Mouse (Mus musculus) hematopoietic multipotent progenitor cell, adult 10-12 weeks (in vitro differentiated cells): Measurements from ENCODE around the gene Ndufs2. TPM values are rescaled to one million over a fixed set of nuclear protein-coding genes. Genes with fewer than 3 reads are reported as not detected.

Experiments used
- polyA plus RNA-seq: library from polyadenylated mRNA; stranded (reverse); fragments of >175 nt; gene quantifications from 2 replicates; pipeline ENCODE4 v1.2.3, GENCODE M21; 2012; ENCODE audit warnings: low replicate concordance

Gene Ndufs2
- 29.8 and 80.2 TPM in 2 replicates for polyA plus RNA-seq

GRCm38 (mm10) chr1:171250680-171251593 is at the start of gene Ndufs2:
Ndufs2 (minus strand) TSS chr1:171251388.

GRCm38 (mm10) chr1:171294298-171295062 is 43.3 kb upstream of the Ndufs2 start, which contains the start of gene Ufc1:
Ufc1 (minus strand) TSS chr1:171295024.

GRCm38 (mm10) chr1:171287136-171288081 is 36.2 kb upstream of the Ndufs2 start, which contains the start of gene Usp21:
Usp21 (minus strand) TSS chr1:171287991.

GRCm38 (mm10) chr1:171280916-171281527 is 29.8 kb upstream of the Ndufs2 start, which contains the start of gene Ppox:
Ppox (minus strand) TSS chr1:171281186.

GRCm38 (mm10) chr1:171269848-171270572 is 18.8 kb upstream of the Ndufs2 start, which contains the start of gene B4galt3:
B4galt3 (plus strand) TSS chr1:171270328.

GRCm38 (mm10) chr1:171249913-171250600 is 1.1 kb downstream of the Ndufs2 start, which contains the start of gene Adamts4:
Adamts4 (plus strand) TSS chr1:171250421.

GRCm38 (mm10) chr1:171234126-171234525 is 17.1 kb downstream of the Ndufs2 start, which contains the start of gene Fcer1g:
Fcer1g (minus strand) TSS chr1:171234365.

GRCm38 (mm10) chr1:171224857-171225256 is 26.3 kb downstream of the Ndufs2 start, which contains the start of gene Apoa2:
Apoa2 (plus strand) TSS chr1:171225054.

GRCm38 (mm10) chr1:171222238-171223155 is 28.7 kb downstream of the Ndufs2 start, which contains the start of gene Tomm40l:
Tomm40l (minus strand) TSS chr1:171222514.

GRCm38 (mm10) chr1:171213801-171214496 is 37.2 kb downstream of the Ndufs2 start, which contains the start of gene Nr1i3:
Nr1i3 (plus strand) TSS chr1:171213970.

GRCm38 (mm10) chr1:171195887-171196397 is 55.2 kb downstream of the Ndufs2 start, which contains the start of gene Pcp4l1:
Pcp4l1 (minus strand) TSS chr1:171196268.

Other genes starting within 250 kb of the Ndufs2 start
- 3.3 and 3.6 TPM in 2 replicates for gene Fcgr4, start 232.5 kb downstream of the Ndufs2 start, polyA plus RNA-seq
- 7.1 and 11.2 TPM in 2 replicates for gene Fcgr3, start 186.5 kb downstream of the Ndufs2 start, polyA plus RNA-seq
- gene Cfap126, start 137.5 kb downstream of the Ndufs2 start, polyA plus RNA-seq, result 1.2 and 1.6 TPM in 2 replicates
- gene Sdhc, start 100.8 kb downstream of the Ndufs2 start, polyA plus RNA-seq, result 5.3 and 72.1 TPM in 2 replicates
- gene Mpz, start 100.7 kb downstream of the Ndufs2 start, polyA plus RNA-seq, result not detected in 2 replicates
- 0.66 and 1.8 TPM in 2 replicates for gene Pcp4l1, start 55.1 kb downstream of the Ndufs2 start, polyA plus RNA-seq
- gene Nr1i3, start 37.4 kb downstream of the Ndufs2 start, polyA plus RNA-seq, result not detected in 2 replicates
- 18.3 and 19.3 TPM in 2 replicates for gene Tomm40l, start 28.9 kb downstream of the Ndufs2 start, polyA plus RNA-seq
- gene Apoa2, start 26.3 kb downstream of the Ndufs2 start, polyA plus RNA-seq, result not detected in 2 replicates
- 33.6 and 46.3 TPM in 2 replicates for gene Fcer1g, start 17.0 kb downstream of the Ndufs2 start, polyA plus RNA-seq
- 0.04 and 0.17 TPM in 2 replicates for gene Adamts4, start 967 bp downstream of the Ndufs2 start, polyA plus RNA-seq
- gene B4galt3, start 18.9 kb upstream of the Ndufs2 start, polyA plus RNA-seq, result 63.2 and 69.5 TPM in 2 replicates
- 29.7 and 70.3 TPM in 2 replicates for gene Ppox, start 29.8 kb upstream of the Ndufs2 start, polyA plus RNA-seq
- 77.2 and 163 TPM in 2 replicates for gene Usp21, start 36.6 kb upstream of the Ndufs2 start, polyA plus RNA-seq
- gene Ufc1, start 43.6 kb upstream of the Ndufs2 start, polyA plus RNA-seq, result 17.7 and 40.2 TPM in 2 replicates
- gene Dedd, start 77.8 kb upstream of the Ndufs2 start, polyA plus RNA-seq, result 11.6 and 25.3 TPM in 2 replicates
- 9.5 and 14.3 TPM in 2 replicates for gene Nit1, start 94.3 kb upstream of the Ndufs2 start, polyA plus RNA-seq
- gene Pfdn2, start 94.3 kb upstream of the Ndufs2 start, polyA plus RNA-seq, result 6.8 and 10.4 TPM in 2 replicates
- gene Klhdc9, start 109.4 kb upstream of the Ndufs2 start, polyA plus RNA-seq, result 0.44 and 0.99 TPM in 2 replicates
- gene Nectin4, start 118.7 kb upstream of the Ndufs2 start, polyA plus RNA-seq, result 2.4 and 3.8 TPM in 2 replicates
- gene Arhgap30, start 137.6 kb upstream of the Ndufs2 start, polyA plus RNA-seq, result 174 and 196 TPM in 2 replicates
- 54.0 and 85.7 TPM in 2 replicates for gene Usf1, start 159.9 kb upstream of the Ndufs2 start, polyA plus RNA-seq
- gene Tstd1, start 167.5 kb upstream of the Ndufs2 start, polyA plus RNA-seq, result 1.4 TPM in 1 of 2 replicates, not detected in the other
- gene F11r, start 186.1 kb upstream of the Ndufs2 start, polyA plus RNA-seq, result 0.16 and 1.7 TPM in 2 replicates